Mouse (Mus musculus): ENCODE results near the gene Arsb.

DNA sequence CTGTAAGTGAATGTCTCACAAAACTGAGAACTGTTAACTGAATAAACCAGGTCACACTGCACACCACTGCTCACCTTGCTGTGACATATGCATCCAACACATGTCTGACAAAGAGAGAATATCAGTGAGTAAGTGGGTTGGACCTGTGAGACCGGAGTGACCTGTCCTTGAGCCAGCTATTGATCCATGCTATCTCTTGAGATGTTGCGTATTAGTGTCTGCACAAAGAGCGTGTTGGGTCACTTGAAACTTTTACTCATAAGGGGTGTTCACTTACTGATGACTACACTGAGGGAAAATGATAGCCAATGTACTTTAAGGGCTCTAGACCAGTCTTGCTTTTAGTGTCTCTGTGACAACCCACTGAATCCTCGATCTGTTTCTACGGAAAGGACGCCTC is 42.7 kb downstream of the Arsb start:
- TF ChIP-seq POLR2A (IDR thresholded peaks at IDR 0.05; ENCODE audit: insufficient read depth, low read depth, low read length) (no peak), CTCF (IDR thresholded peaks at IDR 0.05) (no peak), EP300 (IDR thresholded peaks at IDR 0.05; ENCODE audit: insufficient read depth, low read depth, low read length) (no peak)

Data from heart, adult 2 months (tissue).